Mouse (Mus musculus): ENCODE data around the gene Dusp27. TPM values are rescaled to one million over a fixed set of nuclear protein-coding genes. Genes with fewer than 3 reads are reported as not detected.

Dusp27 gene
- total RNA-seq, 2 experiments from 2014 or later = 40.7 to 44.9 TPM

DNA sequence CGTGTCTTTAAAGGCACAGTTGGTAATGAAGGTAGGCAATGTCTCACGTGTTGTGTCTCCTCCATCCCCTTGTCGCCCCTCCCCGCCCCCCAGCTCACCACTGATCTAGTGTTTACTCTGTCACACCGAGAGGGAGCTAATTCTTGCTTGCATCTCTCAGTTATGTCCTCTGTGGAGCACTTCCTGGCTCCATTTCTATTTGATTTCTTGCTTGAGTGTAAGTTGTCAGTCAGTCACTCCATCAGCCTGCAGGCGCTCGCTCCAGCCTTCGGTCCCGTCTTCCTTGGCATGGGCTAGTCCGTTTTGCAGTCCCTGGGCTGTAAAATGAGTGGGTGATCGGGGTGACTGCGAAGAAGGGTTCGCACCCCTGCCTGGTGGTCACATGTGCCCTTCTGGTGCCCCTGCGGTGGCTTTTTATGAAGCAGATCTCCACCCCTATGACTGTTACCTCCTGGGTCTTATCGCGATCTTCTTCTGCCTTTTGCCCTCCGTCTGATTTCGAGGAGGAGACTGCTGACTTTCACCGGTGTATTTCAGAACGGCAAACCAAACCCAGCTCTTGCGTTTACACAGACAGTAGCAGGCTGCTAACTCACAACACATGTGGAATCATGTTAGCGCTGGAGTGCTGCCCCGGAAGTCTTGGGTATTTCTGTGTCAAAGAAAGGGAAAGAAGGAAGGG lies 79.4 kb downstream of the Dusp27 start:
- intact Hi-C loops (cut with DNase I) = no loop called here
- peak in 1 of 2 experiments; percentile 2 for DNase-seq

Other genes with a start within 250 kb of the Dusp27 start
- gene Pou2f1, start 125.2 kb downstream of the Dusp27 start, total RNA-seq (2021) = 10 to 100 TPM; 10.4 to 13.0 TPM
- gene Gpa33, start 2.3 kb upstream of the Dusp27 start, total RNA-seq (2021) = not detected
- gene Mael, start 110.8 kb upstream of the Dusp27 start, total RNA-seq (2021) = not detected
- gene Ildr2, start 126.2 kb upstream of the Dusp27 start, total RNA-seq (2021) = 1 to 10 TPM; 2.5 to 4.5 TPM